Mouse (Mus musculus): Measurements from ENCODE around the gene Krtap4-7. TPM values are rescaled to one million over a fixed set of nuclear protein-coding genes. Genes with fewer than 3 reads are reported as not detected.
"Not testable (repeated sequence)": the region's sequence is repeated elsewhere in the genome, so short reads cannot be mapped to it uniquely, and the experiment has no call there.

Gene Krtap4-7
- not detected in 2 replicates for polyA plus RNA-seq (2012; rRNA removed)

GRCm38 (mm10) chr11:99643635-99644139 is at the start of gene Krtap4-7:
Gene Krtap4-7 (minus strand): TSS chr11:99644089.
- 82% methylated on average over 9 of the region's 9 CpGs for WGBS
- not testable (repeated sequence) for H3K27me3 ChIP-seq (ENCODE audit: control insufficient read depth, insufficient read depth, low read length); H3K27ac ChIP-seq (ENCODE audit: control insufficient read depth, insufficient read depth, low read length); H3K4me3 ChIP-seq (ENCODE audit: control insufficient read depth, insufficient read depth, low read length); DNase-seq; H3K36me3 ChIP-seq (ENCODE audit: control insufficient read depth, insufficient read depth, low read length); H3K4me1 ChIP-seq (replicated peaks; ENCODE audit: control insufficient read depth, insufficient read depth, low read length)

- Histone ChIP-seq H3K27ac (ENCODE audit: control insufficient read depth, insufficient read depth, low read length) (no peak within 1 kb of the TSS), H3K27me3 (ENCODE audit: control insufficient read depth, insufficient read depth, low read length) (no peaks in the 10 kb centered on the region), H3K4me1 (replicated peaks; ENCODE audit: control insufficient read depth, insufficient read depth, low read length) (no peaks in the 10 kb centered on the region), H3K36me3 (ENCODE audit: control insufficient read depth, insufficient read depth, low read length) (no peaks in the 10 kb centered on the region), H3K4me3 (ENCODE audit: control insufficient read depth, insufficient read depth, low read length) (no peak within 1 kb of the TSS)
- no peak for DNase-seq
- TF ChIP-seq POLR2A (IDR thresholded peaks at IDR 0.05; ENCODE audit: control insufficient read depth, extremely low read depth, insufficient read depth, low read length, poor library complexity) = no peak
- no peak for TF ChIP-seq CTCF (IDR thresholded peaks at IDR 0.05; ENCODE audit: borderline replicate concordance, control insufficient read depth, extremely low read depth, insufficient read depth, low read length, poor library complexity)
- 91% methylated on average over 1 of the region's 1 CpGs for WGBS
These were observed 46.6 kb upstream of the Krtap4-7 start, which contains the start of gene Gm14190 for GRCm38 (mm10) chr11:99690463-99690862. Gene Gm14190 (minus strand): TSS chr11:99690740.

- DNase-seq; H3K4me3 ChIP-seq (ENCODE audit: control insufficient read depth, insufficient read depth, low read length); H3K36me3 ChIP-seq (ENCODE audit: control insufficient read depth, insufficient read depth, low read length); H3K27me3 ChIP-seq (ENCODE audit: control insufficient read depth, insufficient read depth, low read length); H3K4me1 ChIP-seq (replicated peaks; ENCODE audit: control insufficient read depth, insufficient read depth, low read length); H3K27ac ChIP-seq (ENCODE audit: control insufficient read depth, insufficient read depth, low read length): not testable (repeated sequence)
- WGBS = 88% methylated on average over 1 of the region's 1 CpGs
These were observed 41.3 kb upstream of the Krtap4-7 start for GRCm38 (mm10) chr11:99685235-99685634.

- DNase-seq = no peak
- no peak overlapping the region for H3K4me3 ChIP-seq (ENCODE audit: control insufficient read depth, insufficient read depth, low read length)
- H3K27me3 ChIP-seq (ENCODE audit: control insufficient read depth, insufficient read depth, low read length) = no peaks in the 10 kb centered on the region
- 92% methylated on average over 2 of the region's 2 CpGs for WGBS
- no peak overlapping the region for H3K27ac ChIP-seq (ENCODE audit: control insufficient read depth, insufficient read depth, low read length)
- TF ChIP-seq CTCF (IDR thresholded peaks at IDR 0.05; ENCODE audit: borderline replicate concordance, control insufficient read depth, extremely low read depth, insufficient read depth, low read length, poor library complexity) (no peak), POLR2A (IDR thresholded peaks at IDR 0.05; ENCODE audit: control insufficient read depth, extremely low read depth, insufficient read depth, low read length, poor library complexity) (no peak)
- no peaks in the 10 kb centered on the region for H3K4me1 ChIP-seq (replicated peaks; ENCODE audit: control insufficient read depth, insufficient read depth, low read length)
- no peaks in the 10 kb centered on the region for H3K36me3 ChIP-seq (ENCODE audit: control insufficient read depth, insufficient read depth, low read length)
These were observed 39.6 kb upstream of the Krtap4-7 start for GRCm38 (mm10) chr11:99683481-99683880.

- Histone ChIP-seq H3K27me3 (ENCODE audit: control insufficient read depth, insufficient read depth, low read length) (no peaks in the 10 kb centered on the region), H3K4me3 (ENCODE audit: control insufficient read depth, insufficient read depth, low read length) (no peak within 1 kb of the TSS), H3K36me3 (ENCODE audit: control insufficient read depth, insufficient read depth, low read length) (no peaks in the 10 kb centered on the region), H3K27ac (ENCODE audit: control insufficient read depth, insufficient read depth, low read length) (no peak within 1 kb of the TSS), H3K4me1 (replicated peaks; ENCODE audit: control insufficient read depth, insufficient read depth, low read length) (no peaks in the 10 kb centered on the region)
- TF ChIP-seq CTCF (IDR thresholded peaks at IDR 0.05; ENCODE audit: borderline replicate concordance, control insufficient read depth, extremely low read depth, insufficient read depth, low read length, poor library complexity) (no peak), POLR2A (IDR thresholded peaks at IDR 0.05; ENCODE audit: control insufficient read depth, extremely low read depth, insufficient read depth, low read length, poor library complexity) (no peak)
- no peak for DNase-seq
These were observed 22.0 kb upstream of the Krtap4-7 start, which contains the start of gene Krtap4-6 for GRCm38 (mm10) chr11:99665860-99666259. Gene Krtap4-6 (minus strand): TSS chr11:99665960.

GRCm38 (mm10) chr11:99662802-99663201 is 18.9 kb upstream of the Krtap4-7 start:
- 90% methylated on average over 10 of the region's 10 CpGs for WGBS
- Histone ChIP-seq H3K4me1 (replicated peaks; ENCODE audit: control insufficient read depth, insufficient read depth, low read length) (no peaks in the 10 kb centered on the region), H3K27me3 (ENCODE audit: control insufficient read depth, insufficient read depth, low read length) (no peaks in the 10 kb centered on the region), H3K36me3 (ENCODE audit: control insufficient read depth, insufficient read depth, low read length) (no peaks in the 10 kb centered on the region), H3K27ac (ENCODE audit: control insufficient read depth, insufficient read depth, low read length) (no peak overlapping the region), H3K4me3 (ENCODE audit: control insufficient read depth, insufficient read depth, low read length) (no peak overlapping the region)
- DNase-seq = no peak
- no peak for TF ChIP-seq CTCF (IDR thresholded peaks at IDR 0.05; ENCODE audit: borderline replicate concordance, control insufficient read depth, extremely low read depth, insufficient read depth, low read length, poor library complexity)
- no peak for TF ChIP-seq POLR2A (IDR thresholded peaks at IDR 0.05; ENCODE audit: control insufficient read depth, extremely low read depth, insufficient read depth, low read length, poor library complexity)

- no peak for DNase-seq
- WGBS = 94% methylated on average over 4 of the region's 4 CpGs
- no peaks in the 10 kb centered on the region for H3K27me3 ChIP-seq (ENCODE audit: control insufficient read depth, insufficient read depth, low read length)
- H3K4me3 ChIP-seq (ENCODE audit: control insufficient read depth, insufficient read depth, low read length) = no peak overlapping the region
- H3K27ac ChIP-seq (ENCODE audit: control insufficient read depth, insufficient read depth, low read length) = no peak overlapping the region
- TF ChIP-seq POLR2A (IDR thresholded peaks at IDR 0.05; ENCODE audit: control insufficient read depth, extremely low read depth, insufficient read depth, low read length, poor library complexity) (no peak), CTCF (IDR thresholded peaks at IDR 0.05; ENCODE audit: borderline replicate concordance, control insufficient read depth, extremely low read depth, insufficient read depth, low read length, poor library complexity) (no peak)
- no peaks in the 10 kb centered on the region for H3K4me1 ChIP-seq (replicated peaks; ENCODE audit: control insufficient read depth, insufficient read depth, low read length)
- H3K36me3 ChIP-seq (ENCODE audit: control insufficient read depth, insufficient read depth, low read length) = no peaks in the 10 kb centered on the region
These were observed 15.4 kb upstream of the Krtap4-7 start for GRCm38 (mm10) chr11:99659256-99659655.

- not testable (repeated sequence) for H3K36me3 ChIP-seq (ENCODE audit: control insufficient read depth, insufficient read depth, low read length)
These were observed 14.7 kb upstream of the Krtap4-7 start, which contains the start of gene Gm11563 for GRCm38 (mm10) chr11:99658467-99659010. Gene Gm11563 (minus strand): TSS chr11:99658960.

More at GRCm38 (mm10) chr11:99658467-99659010, 14.7 kb upstream of the Krtap4-7 start, which contains the start of gene Gm11563:
- not testable (repeated sequence) for H3K27ac ChIP-seq (ENCODE audit: control insufficient read depth, insufficient read depth, low read length); H3K27me3 ChIP-seq (ENCODE audit: control insufficient read depth, insufficient read depth, low read length); H3K4me1 ChIP-seq (replicated peaks; ENCODE audit: control insufficient read depth, insufficient read depth, low read length); DNase-seq; H3K4me3 ChIP-seq (ENCODE audit: control insufficient read depth, insufficient read depth, low read length)
- WGBS = 56% methylated on average over 10 of the region's 10 CpGs

All from thymus, adult 2 months (tissue).